Mouse (Mus musculus) frontal cortex, postnatal 10 days (tissue): ENCODE measurements around the gene Rasal2.

ENCODE experiments used
- DNase-seq, 2 experiments: peaks; one replicate each; pipeline ENCODE4 v3.0.0; 2022; ENCODE audit warnings: low spot score in 2 of 2, mixed read lengths in 1 of 2

The Rasal2 gene

GRCm38 (mm10) chr1:157141014-157141413 is 271.4 kb downstream of the Rasal2 start:
- no peak for DNase-seq

DNA sequence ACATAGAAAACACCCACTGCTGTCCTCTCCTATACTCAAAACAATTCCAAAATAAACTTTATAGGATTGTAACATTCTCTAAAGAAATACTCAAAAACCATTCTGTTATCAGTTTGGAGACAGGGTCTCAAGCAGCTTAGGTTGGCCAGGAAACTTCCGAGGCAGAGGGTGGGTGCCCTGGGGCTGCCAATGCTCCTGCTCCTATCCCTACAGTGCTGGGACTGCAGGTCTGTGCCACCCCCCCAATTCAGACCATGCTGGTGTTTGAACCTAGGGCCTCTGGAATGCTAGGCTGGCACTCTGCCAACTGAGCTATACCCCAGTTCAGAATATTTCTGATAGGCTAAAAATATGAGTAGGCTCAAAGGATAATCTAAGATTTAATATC is 274.5 kb downstream of the Rasal2 start:
- no peak for DNase-seq

- peak in 1 of 2 experiments; percentile 28 for DNase-seq
These were observed 275.1 kb downstream of the Rasal2 start for GRCm38 (mm10) chr1:157137132-157137853.

DNA sequence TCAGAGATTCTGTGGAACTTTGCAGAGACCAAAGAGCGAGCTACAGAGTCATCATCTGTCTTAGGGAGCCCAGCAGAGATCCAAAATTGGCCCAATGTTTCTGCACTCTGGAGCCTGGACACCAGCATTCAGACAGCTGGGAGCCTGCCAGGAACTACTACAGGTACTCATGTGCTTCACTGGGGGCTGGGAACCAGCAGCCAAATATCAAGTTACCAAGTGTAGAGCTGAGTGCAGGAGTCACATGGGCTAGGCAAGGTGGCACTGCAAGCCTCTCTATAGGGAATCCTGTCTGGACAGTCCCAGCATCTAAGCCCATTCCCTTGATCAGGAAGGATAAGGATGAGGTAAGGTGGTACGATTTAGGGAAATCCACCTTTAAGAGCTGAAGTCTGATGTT is 284.2 kb downstream of the Rasal2 start:
- no peak for DNase-seq

DNA sequence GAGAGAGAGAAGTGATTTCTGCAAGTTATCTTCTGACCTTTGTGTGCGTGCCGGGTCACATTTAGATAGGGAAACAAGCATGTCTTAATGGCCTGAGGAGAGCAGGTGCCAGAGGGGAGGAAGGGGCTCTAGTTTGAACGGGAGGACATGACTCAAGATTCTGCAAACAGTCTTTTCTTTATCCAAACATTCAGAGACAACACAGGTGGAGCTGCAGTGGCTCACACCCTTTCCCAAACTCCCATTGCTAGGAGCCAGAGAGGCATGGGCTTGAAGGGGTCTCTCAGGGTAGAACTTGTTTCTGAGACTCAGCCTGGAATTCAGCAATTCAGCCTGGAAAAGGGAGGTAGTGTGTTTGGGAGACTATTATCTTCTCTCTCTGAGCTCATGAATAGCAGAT is 288.6 kb downstream of the Rasal2 start:
- DNase-seq = no peak

- DNase-seq = no peak
These were observed 293.2 kb downstream of the Rasal2 start for GRCm38 (mm10) chr1:157119168-157119567.

GRCm38 (mm10) chr1:157117440-157117839 is 295.0 kb downstream of the Rasal2 start:
- DNase-seq = no peak

- DNase-seq = no peak
These were observed 297.9 kb downstream of the Rasal2 start for GRCm38 (mm10) chr1:157114492-157114891.

GRCm38 (mm10) chr1:157110287-157110835 is 302.0 kb downstream of the Rasal2 start:
- DNase-seq = no peak

- DNase-seq = no peak
These were observed 303.8 kb downstream of the Rasal2 start, which contains the start of gene Tex35 for GRCm38 (mm10) chr1:157108580-157108979. TSS of gene Tex35 (minus strand) at chr1:157108680.

- peak; percentile 28 to 40 for DNase-seq
These were observed 311.1 kb downstream of the Rasal2 start for GRCm38 (mm10) chr1:157101122-157101865.

GRCm38 (mm10) chr1:157095534-157095933 is 316.9 kb downstream of the Rasal2 start:
- DNase-seq = no peak

GRCm38 (mm10) chr1:157092622-157093021 is 319.8 kb downstream of the Rasal2 start:
- DNase-seq = no peak

DNA sequence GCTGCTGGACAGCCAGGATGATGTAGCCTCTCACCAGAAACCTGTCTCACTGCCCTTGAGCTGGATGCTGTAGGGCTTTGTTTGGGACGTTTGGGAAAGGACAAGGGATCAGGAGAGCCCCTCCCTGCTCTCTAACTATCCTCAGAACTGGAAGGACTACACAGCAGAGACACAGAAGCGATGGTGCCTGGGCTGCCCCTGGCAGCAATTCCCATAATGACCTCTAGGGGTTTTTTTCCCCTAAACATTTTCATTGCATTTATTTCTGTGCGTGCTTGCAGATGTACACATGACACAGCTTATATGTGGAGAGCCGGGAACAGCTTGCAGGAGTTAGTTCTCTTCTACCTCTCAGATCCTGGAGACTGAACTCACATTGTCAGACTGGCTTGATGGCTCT is 320.3 kb downstream of the Rasal2 start:
- no peak for DNase-seq

DNA sequence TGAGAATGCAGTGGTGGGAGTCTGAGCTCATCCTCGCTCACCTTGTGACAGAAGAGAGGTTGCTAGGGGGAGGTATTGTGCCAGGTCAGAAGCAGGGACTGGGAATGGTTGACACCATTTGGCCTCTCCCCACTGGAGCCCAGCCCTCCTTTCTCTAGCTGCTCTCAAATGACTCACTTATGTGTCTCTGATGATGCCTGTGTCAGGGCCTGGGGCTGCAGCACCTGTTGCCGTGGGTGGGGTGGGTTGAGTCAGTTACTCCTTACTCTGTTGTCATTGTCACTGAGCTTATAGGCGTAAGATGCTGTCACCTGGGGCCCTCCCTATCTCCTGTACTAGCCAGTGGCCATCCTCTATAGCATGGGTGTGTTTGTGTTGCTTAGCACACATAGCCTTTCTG is 321.6 kb downstream of the Rasal2 start:
- no peak for DNase-seq

DNA sequence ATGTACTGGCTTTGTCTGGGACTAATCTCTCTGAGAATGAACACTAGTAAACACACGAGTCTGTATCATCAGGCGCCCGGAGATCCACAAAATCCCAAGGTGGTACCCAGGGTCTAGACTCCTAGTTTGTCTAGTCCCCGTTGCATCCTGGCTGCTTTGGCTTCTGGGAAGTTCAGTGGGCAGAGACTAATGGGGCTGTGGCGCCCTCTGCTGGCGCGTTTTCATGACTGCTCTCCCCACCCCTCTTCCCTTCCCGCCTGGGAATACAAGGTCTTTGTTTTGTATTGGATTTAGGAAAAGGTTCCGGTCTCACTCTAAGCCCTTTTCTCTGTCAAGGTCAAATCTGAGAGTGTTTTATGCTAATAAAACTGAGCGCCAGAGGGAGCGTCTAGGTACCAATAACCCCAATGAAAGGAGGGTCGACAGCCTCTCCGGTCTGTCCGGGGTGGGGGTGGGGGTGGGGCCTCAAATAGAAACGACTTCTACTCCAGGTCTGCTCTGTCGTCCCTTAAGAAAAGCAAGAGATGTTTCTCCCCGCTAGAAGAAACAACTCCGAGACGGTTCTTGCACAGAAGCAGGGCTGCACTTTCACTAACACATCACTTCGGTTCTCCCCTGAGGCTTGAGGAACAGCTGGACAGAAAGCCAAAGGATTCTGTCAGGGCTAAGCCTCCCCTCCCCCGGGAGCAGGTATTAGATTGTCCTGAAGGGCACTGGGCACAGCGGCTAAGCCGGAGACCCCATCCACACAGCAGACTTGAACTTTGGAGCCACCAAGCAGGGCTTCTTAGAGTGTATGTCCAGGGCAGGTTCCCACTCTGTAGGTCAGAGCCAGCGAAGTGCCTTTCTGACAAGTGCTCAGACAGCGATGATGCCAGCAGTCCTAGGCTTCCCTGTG is 326.0 kb downstream of the Rasal2 start:
- peak in 1 of 2 experiments; percentile 58 for DNase-seq
